Mouse (Mus musculus): ENCODE measurements around the gene Cdkl5.
A peak's percentile ranks its signal among the peaks of the same experiment; 100 is the strongest.
"Not testable (repeated sequence)": the region's sequence is repeated elsewhere in the genome, so short reads cannot be mapped to it uniquely, and the experiment has no call there.

Gene Cdkl5

DNA sequence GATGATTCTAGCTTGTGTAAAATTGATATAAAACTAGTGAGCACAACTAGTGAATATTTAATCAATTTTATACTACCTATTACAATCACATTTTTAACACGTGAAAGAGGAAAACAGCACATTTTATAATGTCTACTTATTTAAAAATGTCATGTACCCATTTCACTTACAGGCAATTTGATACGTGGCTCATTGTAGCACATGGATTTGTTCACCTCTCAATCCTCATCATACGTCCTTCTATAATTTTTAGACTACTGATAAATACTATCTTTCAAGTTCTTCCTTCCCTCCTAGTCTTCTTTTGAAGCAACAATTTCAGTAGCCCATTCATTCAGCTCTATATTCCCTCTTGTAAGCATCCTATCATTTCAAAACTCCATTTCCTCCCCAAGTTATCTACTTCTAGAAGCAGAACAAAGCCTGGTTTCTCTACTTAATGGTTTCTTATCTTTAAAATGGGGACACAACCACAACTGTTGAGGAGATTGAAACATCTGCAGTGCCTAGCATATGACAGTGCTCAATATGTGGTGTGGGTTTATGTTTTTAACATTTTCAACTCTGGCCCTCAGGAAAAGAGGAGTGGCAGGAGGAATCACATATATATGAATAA, 75.4 kb downstream of the Cdkl5 start:
- DNase-seq (ENCODE audit: extremely low spot score, low read depth, low spot score), result no peak

- no peak for DNase-seq (ENCODE audit: extremely low spot score, low read depth, low spot score)
These were observed 87.6 kb downstream of the Cdkl5 start, which contains the start of gene Gja6 for GRCm38 (mm10) chrX:160906952-160907351. TSS of gene Gja6 (minus strand) at chrX:160907052.

- no peak for DNase-seq (ENCODE audit: extremely low spot score, low read depth, low spot score)
These were observed 88.0 kb downstream of the Cdkl5 start for GRCm38 (mm10) chrX:160906477-160906876.

DNA sequence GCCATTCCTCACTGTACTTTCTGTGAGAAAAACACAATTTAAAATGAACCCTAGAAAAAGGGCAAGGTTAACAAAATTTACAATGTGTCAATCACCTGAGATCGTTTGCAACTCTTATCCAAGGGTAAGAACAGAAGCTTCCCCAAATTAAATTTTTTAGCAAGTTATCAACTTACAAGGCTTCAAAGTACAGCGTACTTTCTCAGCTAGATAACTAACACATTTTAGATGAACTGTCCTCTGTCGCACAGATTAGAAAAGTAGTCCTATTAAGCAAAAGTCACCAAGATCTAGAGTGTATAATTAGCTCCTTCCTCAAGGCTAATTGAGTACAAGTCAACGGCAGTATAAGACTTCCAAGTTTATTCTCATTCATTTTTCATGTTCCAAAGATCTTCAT, 88.6 kb downstream of the Cdkl5 start:
- DNase-seq (ENCODE audit: extremely low spot score, low read depth, low spot score), result no peak

DNA sequence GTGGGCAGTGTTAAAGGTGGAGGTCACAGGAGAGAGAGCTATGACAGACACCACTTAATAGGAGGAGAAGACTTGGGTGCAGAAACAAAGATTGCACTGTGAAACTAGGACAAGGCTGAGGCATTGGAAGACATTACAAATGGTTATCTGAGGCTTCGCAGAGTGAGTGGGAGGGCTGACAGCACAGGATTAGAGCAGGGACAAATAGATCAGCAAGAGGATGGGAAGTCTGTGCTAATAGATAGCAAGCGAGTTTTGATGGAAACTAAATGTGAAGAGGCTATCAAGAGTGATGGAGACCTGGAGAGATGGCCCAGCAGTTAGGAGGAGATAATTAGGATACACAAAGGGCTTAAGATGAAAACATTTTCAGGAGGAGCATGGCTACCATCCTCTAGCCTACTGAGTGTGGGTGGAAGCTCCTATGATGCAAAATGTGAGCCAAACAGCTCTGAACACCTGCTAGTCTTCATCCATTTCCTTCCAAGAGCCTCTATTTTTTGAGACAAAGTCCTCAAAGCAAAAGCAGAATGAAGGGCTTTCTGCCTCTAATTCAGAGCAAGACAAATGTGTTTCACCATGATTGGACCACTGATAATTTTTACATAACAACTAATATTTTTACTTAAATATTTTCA, 89.3 kb downstream of the Cdkl5 start:
- no peak for DNase-seq (ENCODE audit: extremely low spot score, low read depth, low spot score)

- no peak for DNase-seq (ENCODE audit: extremely low spot score, low read depth, low spot score)
These were observed 93.4 kb downstream of the Cdkl5 start for GRCm38 (mm10) chrX:160901118-160901517.

GRCm38 (mm10) chrX:160892077-160892476, 102.4 kb downstream of the Cdkl5 start:
- DNase-seq (ENCODE audit: extremely low spot score, low read depth, low spot score), result no peak

DNA sequence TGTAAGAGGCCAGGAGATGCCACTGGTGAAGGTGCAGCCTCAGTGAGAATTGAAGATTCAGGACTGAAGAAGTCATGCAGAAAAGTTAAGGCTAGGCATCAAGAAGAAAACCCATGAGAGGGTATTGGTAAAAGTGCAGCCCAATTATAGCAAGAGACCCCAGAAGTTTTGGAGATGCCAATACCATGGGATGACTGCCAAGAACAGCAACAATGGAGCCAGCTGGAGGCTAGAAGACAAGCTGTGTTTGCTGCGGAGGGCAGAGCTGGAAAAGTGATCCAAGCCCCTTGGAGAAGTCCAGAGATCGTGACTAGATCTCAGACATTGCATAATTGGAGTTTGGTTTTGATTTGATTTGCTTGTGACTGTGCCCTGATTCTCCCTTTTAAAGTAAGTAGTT, 108.2 kb downstream of the Cdkl5 start:
- no peak for DNase-seq (ENCODE audit: extremely low spot score, low read depth, low spot score)

GRCm38 (mm10) chrX:160866576-160866975, 127.9 kb downstream of the Cdkl5 start:
- DNase-seq (ENCODE audit: extremely low spot score, low read depth, low spot score), result no peak

- DNase-seq (ENCODE audit: extremely low spot score, low read depth, low spot score), result no peak
These were observed 129.5 kb downstream of the Cdkl5 start for GRCm38 (mm10) chrX:160865022-160865421.

- no peak for DNase-seq (ENCODE audit: extremely low spot score, low read depth, low spot score)
These were observed 130.7 kb downstream of the Cdkl5 start for GRCm38 (mm10) chrX:160863689-160864383.

- DNase-seq (ENCODE audit: extremely low spot score, low read depth, low spot score), result no peak
These were observed 186.3 kb downstream of the Cdkl5 start for GRCm38 (mm10) chrX:160808226-160808625.

- no peak for DNase-seq (ENCODE audit: extremely low spot score, low read depth, low spot score)
These were observed 189.9 kb downstream of the Cdkl5 start for GRCm38 (mm10) chrX:160804409-160805150.

- no peak for DNase-seq (ENCODE audit: extremely low spot score, low read depth, low spot score)
These were observed 199.6 kb downstream of the Cdkl5 start for GRCm38 (mm10) chrX:160794920-160795319.

DNA sequence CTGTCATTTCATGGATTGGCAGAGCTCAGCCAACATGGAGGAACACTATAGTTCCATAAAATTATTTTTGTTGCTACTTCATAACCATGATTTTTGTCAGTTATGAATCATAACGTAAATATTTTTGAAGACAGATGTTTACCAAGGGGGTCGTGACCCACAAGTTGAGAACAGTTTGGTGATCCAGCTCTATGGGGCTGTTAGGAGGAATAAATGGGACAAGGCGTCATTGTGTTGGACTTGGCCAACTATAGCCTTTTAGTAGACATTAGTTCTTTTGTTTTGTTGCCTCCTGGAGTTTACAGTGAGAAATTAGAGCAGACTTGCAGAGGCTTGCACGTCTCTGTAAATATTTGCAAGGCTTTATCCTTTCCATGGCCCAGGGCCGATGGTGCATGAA, 212.2 kb downstream of the Cdkl5 start:
- no peak for DNase-seq (ENCODE audit: extremely low spot score, low read depth, low spot score)

- no peak for DNase-seq (ENCODE audit: extremely low spot score, low read depth, low spot score)
These were observed 221.5 kb downstream of the Cdkl5 start for GRCm38 (mm10) chrX:160773033-160773432.

GRCm38 (mm10) chrX:160769622-160770021, 224.9 kb downstream of the Cdkl5 start:
- DNase-seq (ENCODE audit: extremely low spot score, low read depth, low spot score), result not testable (repeated sequence)

DNA sequence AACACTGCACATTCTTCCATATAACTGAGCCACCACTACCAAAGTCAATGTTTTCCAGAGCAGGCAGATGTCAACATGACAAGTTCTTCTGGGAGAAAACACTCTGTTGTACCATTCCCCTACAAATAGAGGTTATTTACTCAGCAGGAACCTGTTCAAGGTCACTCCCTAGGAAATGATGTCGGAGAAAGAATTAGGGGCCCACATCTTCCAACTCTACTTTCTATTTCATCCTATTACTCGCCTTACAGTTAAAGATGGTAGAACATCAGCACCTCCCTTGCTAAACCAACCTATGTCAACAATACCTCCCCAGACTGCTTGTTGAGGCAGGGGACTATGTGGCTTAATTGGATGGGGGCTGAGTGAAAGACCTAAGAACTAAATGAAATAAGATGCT, 226.8 kb downstream of the Cdkl5 start, which contains the start of gene Rs1:
Gene Rs1, plus strand, starts transcription at position 301 of the 400 bp plus-strand sequence.
- no peak for DNase-seq (ENCODE audit: extremely low spot score, low read depth, low spot score)

DNA sequence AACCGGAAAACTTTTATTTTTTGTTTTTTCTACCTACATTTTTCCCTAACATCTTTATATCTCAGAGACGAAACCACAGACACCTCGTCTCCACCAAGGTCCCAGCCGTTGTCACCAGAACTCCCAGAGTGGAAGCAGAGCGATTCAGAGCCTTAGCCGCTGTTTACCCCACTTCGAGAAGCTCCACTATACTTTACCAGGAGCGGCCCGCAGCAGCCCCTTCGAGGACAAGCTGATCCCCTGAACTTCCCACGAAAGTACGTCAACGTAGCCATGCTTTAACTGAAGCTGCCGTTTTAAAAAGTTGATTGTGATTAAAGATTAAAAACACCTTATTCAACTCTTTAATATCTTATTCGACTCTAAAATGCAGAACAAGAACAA, 228.3 kb downstream of the Cdkl5 start:
- DNase-seq (ENCODE audit: extremely low spot score, low read depth, low spot score), result no peak

GRCm38 (mm10) chrX:160765389-160766232, 228.9 kb downstream of the Cdkl5 start:
- DNase-seq (ENCODE audit: extremely low spot score, low read depth, low spot score), result peak; percentile 62

- no peak for DNase-seq (ENCODE audit: extremely low spot score, low read depth, low spot score)
These were observed 243.7 kb downstream of the Cdkl5 start for GRCm38 (mm10) chrX:160750808-160751207.

Measured in hindlimb bud, embryonic 11.5 days (tissue).